Mouse (Mus musculus): ENCODE measurements around the gene Gm3625.
"Not testable (repeated sequence)": the region's sequence is repeated elsewhere in the genome, so short reads cannot be mapped to it uniquely, and the experiment has no call there.

Gm3625 gene

GRCm38 (mm10) chr12:4555451-4555850 lies 37.3 kb downstream of the Gm3625 start:
- no peak for DNase-seq (ENCODE audit: low spot score)

- not testable (repeated sequence) for DNase-seq (ENCODE audit: low spot score)
Measured at GRCm38 (mm10) chr12:4553704-4554103, 39.0 kb downstream of the Gm3625 start.

GRCm38 (mm10) chr12:4548053-4549013 lies 44.4 kb downstream of the Gm3625 start:
- DNase-seq (ENCODE audit: low spot score) = peak; percentile 67

GRCm38 (mm10) chr12:4547557-4547956 lies 45.2 kb downstream of the Gm3625 start:
- DNase-seq (ENCODE audit: low spot score) = no peak

- no peak for DNase-seq (ENCODE audit: low spot score)
Measured at GRCm38 (mm10) chr12:4546491-4546890, 46.2 kb downstream of the Gm3625 start.

GRCm38 (mm10) chr12:4545425-4545824 lies 47.3 kb downstream of the Gm3625 start:
- DNase-seq (ENCODE audit: low spot score) = no peak

GRCm38 (mm10) chr12:4544400-4544919 lies 48.3 kb downstream of the Gm3625 start:
- no peak for DNase-seq (ENCODE audit: low spot score)

All from ovary, postnatal 10 days (tissue).